Mouse (Mus musculus) inflammation-experienced regulatory T-cells, adult 16 weeks (primary cell): ENCODE data around the gene Lilra5. TPM values are rescaled to one million over a fixed set of nuclear protein-coding genes. Genes with fewer than 3 reads are reported as not detected.

Experiments used
- polyA plus RNA-seq: library from polyadenylated mRNA; unstranded; fragments of 100-300 nt; shearing (Covaris generic); gene quantifications from one replicate; pipeline ENCODE4 v1.2.1, GENCODE M21; 2017

Lilra5 gene
- not detected for polyA plus RNA-seq

DNA sequence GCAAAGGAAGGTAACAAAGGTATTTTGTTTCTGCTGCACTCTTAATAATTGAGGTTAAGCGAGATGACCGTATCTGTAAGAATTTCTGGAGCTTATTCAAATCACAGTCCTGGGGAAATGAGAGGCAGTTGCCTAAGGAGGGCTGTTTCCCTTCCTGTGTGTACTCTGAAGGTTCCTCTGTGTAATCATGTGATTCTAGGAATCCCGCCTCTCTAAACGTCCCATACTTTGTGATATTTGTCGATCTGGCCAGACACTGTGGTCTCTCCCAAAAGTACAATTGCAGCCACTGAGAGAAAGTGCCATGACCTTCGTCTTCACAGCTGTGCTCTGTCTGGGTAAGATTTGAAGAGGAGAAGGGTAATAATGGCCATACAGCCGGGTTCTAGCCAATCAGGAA is at the start of gene Lilra5:
Gene Lilra5, plus strand, starts transcription at position 301 of the 400 bp plus-strand sequence.

Other genes with a start within 250 kb of the Lilra5 start
- gene Lair1, start 174.6 kb upstream of the Lilra5 start, polyA plus RNA-seq: 5.8 TPM
- 0.87 TPM for gene Ttyh1, start 118.3 kb upstream of the Lilra5 start, polyA plus RNA-seq
- 177 TPM for gene Leng8, start 100.7 kb upstream of the Lilra5 start, polyA plus RNA-seq
- gene Leng9, start 87.4 kb upstream of the Lilra5 start, polyA plus RNA-seq: 10.4 TPM
- gene Cdc42ep5, start 72.9 kb upstream of the Lilra5 start, polyA plus RNA-seq: not detected
- not detected for gene Ncr1, start 100.0 kb downstream of the Lilra5 start, polyA plus RNA-seq
- not detected for gene Gp6, start 160.0 kb downstream of the Lilra5 start, polyA plus RNA-seq
- 5.8 TPM for gene Rdh13, start 207.9 kb downstream of the Lilra5 start, polyA plus RNA-seq
- gene Eps8l1, start 222.9 kb downstream of the Lilra5 start, polyA plus RNA-seq: 22.3 TPM